Mouse (Mus musculus) spleen, embryonic (tissue): Measurements from ENCODE around the gene Fgf22.
"Not testable (repeated sequence)": the region's sequence is repeated elsewhere in the genome, so short reads cannot be mapped to it uniquely, and the experiment has no call there.

ENCODE experiments used
- CTCF ChIA-PET: fragments of 350-600 bp; sonication (Branson Sonifier 250); formaldehyde crosslinking; loops from one replicate; lab custom pipeline; 2022; lab: Charles Lee

Fgf22 gene

GRCm38 (mm10) chr10:79729357-79729965, 25.4 kb upstream of the Fgf22 start:
- CTCF ChIA-PET, result interaction anchor here (0.7 kb wide), 1 partner anchor 79 kb away, joined by 4 read pairs; no protein-coding TSS in a partner anchor

- CTCF ChIA-PET, result no interaction called here
Measured at GRCm38 (mm10) chr10:79732500-79732899, 22.4 kb upstream of the Fgf22 start.

GRCm38 (mm10) chr10:79733847-79734246, 21.0 kb upstream of the Fgf22 start:
- CTCF ChIA-PET, result no interaction called here

GRCm38 (mm10) chr10:79735361-79735760, 19.5 kb upstream of the Fgf22 start:
- CTCF ChIA-PET, result no interaction called here

GRCm38 (mm10) chr10:79736706-79737105, 18.2 kb upstream of the Fgf22 start:
- CTCF ChIA-PET, result interaction anchor here (0.9 kb wide), 1 partner anchor 11 kb away, joined by 3 read pairs; no protein-coding TSS in a partner anchor

- CTCF ChIA-PET, result no interaction called here
Measured at GRCm38 (mm10) chr10:79738259-79738658, 16.6 kb upstream of the Fgf22 start.

GRCm38 (mm10) chr10:79739234-79739633, 15.6 kb upstream of the Fgf22 start:
- CTCF ChIA-PET, result no interaction called here

- CTCF ChIA-PET, result interaction anchor here (0.5 to 1.0 kb wide), 2 partner anchors 29 to 48 kb away, joined by 3 to 5 read pairs; no protein-coding TSS in a partner anchor
Measured at GRCm38 (mm10) chr10:79740863-79741262, 14.0 kb upstream of the Fgf22 start.

- CTCF ChIA-PET, result no interaction called here
Measured at GRCm38 (mm10) chr10:79743161-79743560, 11.7 kb upstream of the Fgf22 start.

GRCm38 (mm10) chr10:79743650-79744365, 11.1 kb upstream of the Fgf22 start:
- CTCF ChIA-PET, result no interaction called here

- CTCF ChIA-PET, result no interaction called here
Measured at GRCm38 (mm10) chr10:79745411-79745810, 9.5 kb upstream of the Fgf22 start.

GRCm38 (mm10) chr10:79745898-79746773, 8.7 kb upstream of the Fgf22 start, which contains the start of gene Polrmt:
Gene Polrmt, minus strand, starts transcription at chr10:79746581.
- CTCF ChIA-PET, result interaction anchor here (0.6 to 1.4 kb wide), 2 partner anchors 77 to 208 kb away, joined by 3 to 4 read pairs; partner anchors contain the start of gene Tpgs1

GRCm38 (mm10) chr10:79746774-79747151, 8.1 kb upstream of the Fgf22 start:
- CTCF ChIA-PET, result interaction anchor here (0.6 to 1.4 kb wide), 2 partner anchors 78 to 207 kb away, joined by 3 to 4 read pairs; partner anchors contain the start of gene Tpgs1

GRCm38 (mm10) chr10:79748496-79748895, 6.4 kb upstream of the Fgf22 start:
- CTCF ChIA-PET, result no interaction called here

GRCm38 (mm10) chr10:79755854-79756253, 978 bp downstream of the Fgf22 start:
- CTCF ChIA-PET, result no interaction called here

GRCm38 (mm10) chr10:79756660-79757059, 1.8 kb downstream of the Fgf22 start:
- CTCF ChIA-PET, result no interaction called here

- CTCF ChIA-PET, result not testable (repeated sequence)
Measured at GRCm38 (mm10) chr10:79759675-79760074, 4.8 kb downstream of the Fgf22 start.

- CTCF ChIA-PET, result no interaction called here
Measured at GRCm38 (mm10) chr10:79760603-79761143, 5.8 kb downstream of the Fgf22 start.

- CTCF ChIA-PET, result no interaction called here
Measured at GRCm38 (mm10) chr10:79762875-79763274, 8.0 kb downstream of the Fgf22 start.

- CTCF ChIA-PET, result no interaction called here
Measured at GRCm38 (mm10) chr10:79764234-79764633, 9.4 kb downstream of the Fgf22 start.

GRCm38 (mm10) chr10:79765228-79765745, 10.4 kb downstream of the Fgf22 start:
- CTCF ChIA-PET, result no interaction called here
